Mouse (Mus musculus) left cerebral cortex, adult 9 months (tissue): ENCODE data around the gene Fcer1g.

ENCODE experiments used
- DNase-seq, 2 experiments: peaks; one replicate each; pipeline ENCODE4 v3.0.0; 2022; ENCODE audit warnings: low spot score in 2 of 2

The Fcer1g gene

GRCm38 (mm10) chr1:171265971-171266744, 32.0 kb upstream of the Fcer1g start:
- no peak for DNase-seq

DNA sequence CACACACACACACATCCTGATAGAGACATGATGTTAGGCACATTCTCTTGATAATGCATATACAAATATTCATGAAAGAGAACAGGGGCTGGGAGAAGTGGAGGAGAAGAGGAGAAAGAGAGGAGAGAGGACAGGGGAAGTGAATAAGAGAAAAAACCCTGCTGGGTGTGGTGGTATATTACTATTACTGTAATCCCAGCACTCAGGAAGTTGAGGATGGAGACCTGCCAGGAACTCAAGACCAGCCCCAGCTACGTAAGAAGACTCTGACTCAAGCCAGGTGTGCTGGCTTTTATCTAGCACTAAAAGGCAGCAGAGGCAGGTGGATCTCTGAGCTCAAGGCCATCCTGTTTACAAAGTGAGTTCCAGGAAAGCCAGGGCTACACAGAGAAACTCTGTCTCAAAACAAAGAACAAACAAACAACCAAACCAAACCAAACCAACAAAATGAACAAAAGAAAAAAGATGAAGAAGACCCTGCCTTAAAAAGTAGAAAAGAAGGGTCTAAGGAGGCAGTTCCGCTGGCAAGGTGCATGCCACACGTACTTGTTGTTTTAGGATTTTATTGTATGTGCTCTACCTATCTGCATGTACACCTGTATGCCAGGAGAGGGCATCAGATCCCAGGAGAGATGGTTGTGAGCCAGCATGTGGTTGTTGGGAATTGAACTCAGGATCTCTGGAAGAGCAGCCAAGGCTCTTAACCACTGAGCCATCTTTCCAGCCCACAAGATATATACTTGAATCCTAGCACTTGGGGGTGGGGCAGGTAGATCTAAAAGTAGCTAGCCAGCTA, 29.7 kb upstream of the Fcer1g start:
- no peak for DNase-seq

DNA sequence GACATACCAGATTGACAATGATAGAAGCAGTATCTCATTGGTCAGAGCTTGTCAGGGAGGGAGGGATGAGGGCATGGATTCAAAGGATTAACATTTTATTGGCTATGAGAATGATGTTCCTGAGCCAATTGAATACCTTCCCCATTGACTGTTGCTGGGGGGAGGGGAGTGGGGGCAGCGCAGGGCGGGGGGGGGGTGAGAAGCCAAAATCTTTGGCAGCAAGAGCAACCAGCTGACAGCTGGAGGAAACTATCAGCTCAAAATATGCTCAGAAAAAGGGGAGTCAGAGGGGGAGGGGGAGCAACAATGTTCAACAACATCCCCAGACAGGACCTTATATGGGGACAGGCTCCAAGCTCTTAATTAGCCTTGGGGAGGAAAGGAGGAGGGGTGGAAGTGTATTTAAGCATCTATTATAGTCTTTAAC, 29.0 kb upstream of the Fcer1g start:
- DNase-seq, result peak; percentile 55 to 72

DNA sequence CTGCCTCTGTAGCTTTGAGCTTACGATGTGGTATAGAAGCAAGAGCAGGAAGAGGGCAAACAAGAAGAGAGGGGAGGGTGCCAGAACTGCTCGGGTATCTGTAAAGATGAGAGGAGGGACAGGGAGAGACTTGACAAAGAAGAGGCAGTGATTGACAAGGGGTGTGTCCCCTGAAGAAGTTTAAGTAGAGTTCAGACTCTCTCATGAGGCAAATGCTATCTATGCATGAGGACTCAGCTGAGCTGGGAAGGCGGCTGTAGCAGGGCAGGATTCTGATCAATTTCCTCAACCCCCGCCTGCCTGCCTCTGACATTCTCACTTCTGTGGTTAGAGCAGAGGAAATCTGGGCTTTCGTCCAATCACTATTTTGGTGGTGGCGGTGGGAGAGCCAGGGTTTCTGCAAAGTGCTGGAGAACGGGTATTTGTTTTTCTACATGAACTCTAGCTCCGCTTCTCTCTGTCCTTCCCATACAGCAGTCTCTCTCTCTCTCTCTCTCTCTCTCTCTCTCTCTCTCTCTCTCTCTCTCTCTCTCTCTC, 28.5 kb upstream of the Fcer1g start:
- DNase-seq, result peak; percentile 78 to 89

- no peak for DNase-seq
Observed at GRCm38 (mm10) chr1:171260316-171260715, 26.2 kb upstream of the Fcer1g start.

DNA sequence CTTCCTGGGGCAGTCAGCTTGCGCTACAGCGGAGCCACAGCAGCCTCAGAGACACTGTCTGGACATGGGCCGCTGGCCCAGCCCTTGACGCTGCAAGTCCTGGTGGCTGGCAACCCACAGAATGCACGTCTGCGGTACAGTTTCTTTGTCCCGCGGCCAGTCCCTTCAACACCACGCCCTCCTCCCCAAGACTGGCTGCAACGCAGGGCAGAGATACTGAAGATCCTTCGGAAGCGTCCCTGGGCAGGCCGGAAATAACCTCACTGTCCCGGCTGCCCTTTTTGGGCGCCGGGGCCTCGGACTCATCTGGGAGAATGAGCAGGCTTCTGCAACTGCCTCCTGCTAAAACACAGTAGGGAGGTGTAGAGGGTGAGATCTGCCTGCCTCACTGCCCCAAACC, 24.8 kb upstream of the Fcer1g start:
- DNase-seq, result no peak

- no peak for DNase-seq
Observed at GRCm38 (mm10) chr1:171257781-171258180, 23.6 kb upstream of the Fcer1g start.

GRCm38 (mm10) chr1:171256937-171257548, 22.9 kb upstream of the Fcer1g start:
- DNase-seq, result peak in 1 of 2 experiments; percentile 78

GRCm38 (mm10) chr1:171256095-171256818, 22.1 kb upstream of the Fcer1g start:
- no peak for DNase-seq

DNA sequence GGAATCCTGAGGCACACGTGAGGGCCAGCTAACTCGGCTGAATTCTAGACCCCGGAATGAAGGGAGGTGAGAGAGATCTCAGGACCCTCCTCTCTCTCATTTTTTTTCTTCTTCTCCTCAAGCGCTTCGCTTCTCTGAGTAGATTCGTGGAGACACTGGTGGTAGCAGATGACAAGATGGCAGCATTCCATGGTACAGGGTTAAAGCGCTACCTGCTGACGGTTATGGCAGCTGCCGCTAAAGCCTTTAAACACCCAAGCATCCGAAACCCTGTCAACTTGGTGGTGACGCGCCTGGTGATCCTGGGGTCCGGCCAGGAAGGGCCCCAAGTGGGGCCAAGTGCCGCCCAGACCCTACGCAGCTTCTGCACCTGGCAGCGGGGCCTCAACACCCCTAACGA, 18.2 kb upstream of the Fcer1g start:
- DNase-seq, result no peak

DNA sequence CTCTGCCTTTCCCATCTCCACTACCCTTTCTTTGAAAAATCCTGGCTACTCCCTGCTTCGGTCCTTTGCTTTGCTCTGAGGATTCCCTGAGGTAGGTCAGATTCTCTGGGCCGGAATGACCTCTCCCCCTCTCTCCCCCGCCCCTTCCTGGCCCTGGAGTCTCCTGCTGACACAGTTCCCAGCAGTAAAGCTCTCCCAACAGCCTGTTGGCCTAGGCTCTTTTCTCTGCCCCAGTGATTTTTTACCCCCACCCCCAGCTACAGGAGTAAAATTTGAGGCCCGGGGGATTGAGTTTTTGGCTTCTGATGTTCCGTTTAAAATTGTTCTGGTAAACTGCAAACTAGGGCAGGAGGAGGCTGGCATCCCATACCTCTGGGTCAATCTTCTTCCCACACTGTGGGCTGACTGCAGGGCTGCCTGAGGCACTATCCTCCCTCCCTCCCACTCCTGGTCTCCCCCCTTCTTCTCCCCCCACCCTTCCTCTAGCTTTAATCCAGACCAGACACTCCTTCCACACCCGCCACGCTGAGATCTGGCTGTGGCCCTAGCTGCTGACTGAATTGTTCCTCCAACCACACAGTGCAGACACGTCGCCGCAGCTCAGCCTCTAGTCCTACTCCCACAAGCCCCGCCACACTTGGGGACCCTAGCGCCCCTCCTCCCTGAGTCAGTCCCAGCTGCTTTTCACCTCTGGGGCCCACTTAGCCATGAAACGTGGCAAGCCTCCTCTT, 17.6 kb upstream of the Fcer1g start:
- DNase-seq, result no peak

DNA sequence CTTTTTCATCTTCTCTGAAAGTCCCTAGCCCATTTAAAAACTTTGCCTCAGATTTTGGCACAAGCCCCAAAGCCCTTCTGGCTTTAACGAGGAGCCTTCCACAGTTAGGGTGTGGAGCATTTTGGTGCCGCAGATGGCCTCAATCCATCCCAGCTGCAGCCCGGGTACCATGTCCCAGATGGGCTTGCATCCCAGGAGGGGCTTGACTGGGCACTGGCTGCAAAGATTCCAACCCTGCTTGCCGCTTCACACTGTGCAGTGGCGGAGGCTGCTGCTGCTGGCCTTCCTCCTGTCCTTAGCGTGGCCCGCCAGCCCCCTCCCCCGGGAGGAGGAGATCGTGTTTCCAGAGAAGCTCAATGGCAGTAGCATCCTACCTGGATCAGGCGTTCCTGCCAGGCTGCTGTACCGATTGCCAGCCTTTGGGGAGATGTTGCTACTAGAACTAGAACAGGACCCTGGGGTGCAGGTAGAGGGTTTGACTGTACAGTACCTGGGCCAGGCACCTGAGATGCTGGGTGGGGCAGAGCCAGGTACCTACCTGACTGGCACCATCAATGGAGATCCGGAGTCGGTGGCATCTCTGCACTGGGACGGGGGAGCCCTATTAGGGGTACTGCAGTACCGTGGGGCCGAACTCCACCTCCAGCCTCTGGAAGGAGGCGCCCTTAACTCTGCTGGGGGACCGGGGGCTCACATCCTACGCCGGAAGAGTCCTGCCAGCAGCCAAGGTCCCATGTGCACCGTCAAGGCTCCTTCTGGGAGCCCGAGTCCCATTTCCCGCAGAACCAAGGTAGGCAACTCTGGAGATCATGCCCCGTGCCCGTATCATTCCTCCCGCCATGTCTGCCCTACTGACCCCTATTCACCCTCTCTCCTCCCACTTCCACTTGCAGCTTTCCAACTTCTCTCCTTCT, 16.8 kb upstream of the Fcer1g start, which contains the start of gene Ndufs2:
Gene Ndufs2 (minus strand): TSS at position 709 of the 914 bp plus-strand sequence.
- no peak for DNase-seq

GRCm38 (mm10) chr1:171249913-171250600, 15.9 kb upstream of the Fcer1g start, which contains the start of gene Adamts4:
Gene Adamts4, plus strand, starts transcription at chr1:171250421.
- peak in 1 of 2 experiments; percentile 66 for DNase-seq

GRCm38 (mm10) chr1:171248386-171249226, 14.4 kb upstream of the Fcer1g start:
- DNase-seq, result no peak

- no peak for DNase-seq
Observed at GRCm38 (mm10) chr1:171247916-171248315, 13.8 kb upstream of the Fcer1g start.

- no peak for DNase-seq
Observed at GRCm38 (mm10) chr1:171247453-171247841, 13.3 kb upstream of the Fcer1g start.

GRCm38 (mm10) chr1:171246709-171247452, 12.7 kb upstream of the Fcer1g start:
- peak; percentile 97 to 99 for DNase-seq
